Mouse (Mus musculus) forebrain, embryonic 14.5 days (tissue): Measurements from ENCODE around the gene Golga5. TPM values are rescaled to one million over a fixed set of nuclear protein-coding genes. Genes with fewer than 3 reads are reported as not detected.

Experiments used
- ATAC-seq: fragments of 200-750 bp; cut with Nextera tagmentation; 2 replicates; pipeline ENCODE4 v1.8.0; 2017; ENCODE audit warnings: mild to moderate bottlenecking, moderate library complexity
- DNase-seq: peaks from one replicate; pipeline ENCODE4 v3.0.0-alpha.2; 2015; ENCODE audit warnings: low spot score
- H3K27ac ChIP-seq: fragments of 300-500 bp; sonication (generic); 2 replicates; pipeline ENCODE4 v1.5.1; 2014; ENCODE audit warnings: low read depth, mild to moderate bottlenecking, control low read depth, low read length, moderate library complexity
- H3K27me3 ChIP-seq: fragments of 300-500 bp; sonication (generic); replicated peaks from 2 replicates; pipeline ENCODE4 v1.6.1; 2014; ENCODE audit warnings: low read length, control low read depth, mixed read lengths; ENCODE audit not compliant: control insufficient read depth, insufficient read depth
- H3K36me3 ChIP-seq: fragments of 300-500 bp; sonication (generic); 2 replicates; pipeline ENCODE4 v1.6.1; 2014; ENCODE audit warnings: low read length, control low read depth; ENCODE audit not compliant: control insufficient read depth, insufficient read depth
- H3K4me1 ChIP-seq: fragments of 300-500 bp; sonication (generic); 2 replicates; pipeline ENCODE4 v1.6.1; 2014; ENCODE audit warnings: antibody characterized with exemption, low read length, control low read depth; ENCODE audit not compliant: control insufficient read depth, insufficient read depth
- H3K4me2 ChIP-seq: fragments of 300-500 bp; sonication (generic); 2 replicates; pipeline ENCODE4 v1.6.1; 2014; ENCODE audit warnings: mild to moderate bottlenecking, control low read depth, low read length
- H3K4me3 ChIP-seq: fragments of 300-500 bp; sonication (generic); 2 replicates; pipeline ENCODE4 v1.5.1; 2014; ENCODE audit warnings: low read depth, low read length, control low read depth
- H3K9ac ChIP-seq: fragments of 300-500 bp; sonication (generic); 2 replicates; pipeline ENCODE4 v1.6.1; 2014; ENCODE audit warnings: mild to moderate bottlenecking, low read length, control low read depth, moderate library complexity
- H3K9me3 ChIP-seq: fragments of 300-500 bp; sonication (generic); replicated peaks from 2 replicates; pipeline ENCODE4 v1.6.1; 2016; ENCODE audit warnings: low read length, control low read depth, mixed read lengths; ENCODE audit not compliant: control insufficient read depth
- WGBS: fragments of 180-500 bp; shearing (Covaris S2); extraction: QIAGEN DNeasy Blood & Tissue Kit; methylation state at CpG from one replicate; pipeline ENCODE4 v1.1.7; 2014; 5-methylcytosine and 5-hydroxymethylcytosine counted together
- polyA plus RNA-seq: library from polyadenylated mRNA; unstranded; fragments of >200 nt; fragmentation: Nextera tagmentation; extraction: Ambion mirVana; gene quantifications from 2 replicates; pipeline ENCODE4 v1.2.1, GENCODE M21; 2014

The Golga5 gene
- polyA plus RNA-seq, 1 experiment from 2014 or later, result 34.2 TPM

- no peak for DNase-seq
- H3K4me2 ChIP-seq, result no peak overlapping the region
- 49% methylated on average over 6 of the region's 6 CpGs for WGBS
- no peak for ATAC-seq
- peaks cover 22% of the 10 kb centered on the region for H3K4me1 ChIP-seq
- H3K4me3 ChIP-seq, result no peak overlapping the region
- H3K9ac ChIP-seq, result no peak overlapping the region
- H3K27ac ChIP-seq, result 0 out of 2 replicates have a peak overlapping the region, but pooled peaks have one; percentile 6
- H3K36me3 ChIP-seq, result no peaks in the 10 kb centered on the region
- H3K9me3 ChIP-seq, result no peaks in the 10 kb centered on the region
- H3K27me3 ChIP-seq, result no peaks in the 10 kb centered on the region
These were observed 45.2 kb downstream of the Golga5 start for GRCm38 (mm10) chr12:102514151-102514550.

DNA sequence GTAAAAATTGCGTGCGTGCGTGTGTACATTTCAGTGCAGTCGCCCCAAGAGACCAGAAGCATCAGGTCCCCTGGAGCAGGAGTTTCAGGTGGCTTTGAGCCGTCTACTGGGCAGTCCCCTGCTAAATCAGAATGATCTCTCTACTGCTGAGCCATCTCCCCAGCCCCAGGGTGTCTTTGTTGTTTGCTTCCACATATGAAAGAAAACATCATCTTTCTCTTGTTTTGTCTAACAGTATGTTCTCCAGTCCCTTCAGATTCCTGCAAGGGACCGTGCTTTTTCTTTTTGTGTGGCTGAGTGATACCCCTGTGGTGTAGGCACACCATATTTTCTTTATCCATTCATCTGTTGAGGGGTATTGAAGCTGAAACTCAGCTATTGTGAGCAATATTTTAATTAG is 45.8 kb downstream of the Golga5 start:
- H3K36me3 ChIP-seq, result no peaks in the 10 kb centered on the region
- WGBS, result 58% methylated on average over 6 of the region's 6 CpGs
- H3K9me3 ChIP-seq, result no peaks in the 10 kb centered on the region
- H3K4me3 ChIP-seq, result no peak overlapping the region
- DNase-seq, result no peak
- no peaks in the 10 kb centered on the region for H3K27me3 ChIP-seq
- no peak overlapping the region for H3K27ac ChIP-seq
- no peak for ATAC-seq
- H3K4me1 ChIP-seq, result peaks cover 21% of the 10 kb centered on the region
- H3K9ac ChIP-seq, result no peak overlapping the region
- no peak overlapping the region for H3K4me2 ChIP-seq

DNA sequence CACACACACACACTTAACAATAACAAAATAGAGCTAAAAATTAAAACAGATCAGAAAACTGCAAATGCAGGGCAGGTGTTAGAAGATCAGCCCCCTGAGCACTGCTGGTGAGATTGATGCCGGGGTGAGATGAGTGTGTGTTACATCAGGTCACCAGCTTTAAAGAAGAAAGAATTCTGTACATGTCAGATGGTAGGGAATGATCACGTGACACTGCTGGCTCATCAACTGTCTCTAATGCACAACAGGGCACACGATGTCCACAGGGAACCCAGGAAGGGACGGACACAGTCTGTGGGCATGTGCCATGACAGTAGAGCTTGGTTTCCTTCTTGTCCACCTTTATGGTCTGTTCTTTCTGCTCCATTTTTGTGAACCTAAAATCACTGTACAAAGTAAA is 47.2 kb downstream of the Golga5 start:
- no peaks in the 10 kb centered on the region for H3K27me3 ChIP-seq
- ATAC-seq (no peak), DNase-seq (no peak)
- no peak overlapping the region for H3K27ac ChIP-seq
- no peak overlapping the region for H3K9ac ChIP-seq
- no peaks in the 10 kb centered on the region for H3K36me3 ChIP-seq
- no peak overlapping the region for H3K4me2 ChIP-seq
- peaks cover 9% of the 10 kb centered on the region for H3K4me1 ChIP-seq
- no peaks in the 10 kb centered on the region for H3K9me3 ChIP-seq
- H3K4me3 ChIP-seq, result no peak overlapping the region
- WGBS, result 83% methylated on average over 4 of the region's 4 CpGs

- H3K36me3 ChIP-seq, result no peaks in the 10 kb centered on the region
These were observed 48.7 kb downstream of the Golga5 start for GRCm38 (mm10) chr12:102517647-102518046.

GRCm38 (mm10) chr12:102519929-102520720 is 51.2 kb downstream of the Golga5 start:
- H3K4me1 ChIP-seq, result peaks cover 4% of the 10 kb centered on the region; the same call in 1 of the 2 replicates
- 88% methylated on average over 12 of the region's 12 CpGs for WGBS
- H3K27me3 ChIP-seq, result no peaks in the 10 kb centered on the region
- H3K9me3 ChIP-seq, result no peaks in the 10 kb centered on the region
- ATAC-seq, result no peak
- H3K4me2 ChIP-seq, result no peak overlapping the region
- H3K4me3 ChIP-seq, result no peak overlapping the region
- no peaks in the 10 kb centered on the region for H3K36me3 ChIP-seq
- no peak for DNase-seq
- no peak overlapping the region for H3K9ac ChIP-seq
- H3K27ac ChIP-seq, result no peak overlapping the region

More at GRCm38 (mm10) chr12:102517647-102518046, 48.7 kb downstream of the Golga5 start:
- H3K27ac ChIP-seq, result no peak overlapping the region
- H3K4me3 ChIP-seq, result no peak overlapping the region
- ATAC-seq (no peak), DNase-seq (no peak)
- 71% methylated on average over 13 of the region's 13 CpGs for WGBS
- H3K27me3 ChIP-seq, result no peaks in the 10 kb centered on the region
- H3K9ac ChIP-seq, result no peak overlapping the region
- no peak overlapping the region for H3K4me2 ChIP-seq
- peaks cover 8% of the 10 kb centered on the region; the same call in 1 of the 2 replicates for H3K4me1 ChIP-seq
- no peaks in the 10 kb centered on the region for H3K9me3 ChIP-seq

GRCm38 (mm10) chr12:102521777-102522319 is 52.9 kb downstream of the Golga5 start:
- Histone ChIP-seq H3K4me2 (no peak overlapping the region), H3K9ac (no peak overlapping the region), H3K4me3 (no peak overlapping the region), H3K4me1 (peaks cover 4% of the 10 kb centered on the region; the same call in 1 of the 2 replicates), H3K36me3 (no peaks in the 10 kb centered on the region), H3K27ac (no peak overlapping the region), H3K9me3 (no peaks in the 10 kb centered on the region), H3K27me3 (no peaks in the 10 kb centered on the region)
- 24% methylated on average over 13 of the region's 13 CpGs for WGBS
- DNase-seq (peak; percentile 62), ATAC-seq (peak; percentile 29; the same call in 1 of the 2 replicates)

DNA sequence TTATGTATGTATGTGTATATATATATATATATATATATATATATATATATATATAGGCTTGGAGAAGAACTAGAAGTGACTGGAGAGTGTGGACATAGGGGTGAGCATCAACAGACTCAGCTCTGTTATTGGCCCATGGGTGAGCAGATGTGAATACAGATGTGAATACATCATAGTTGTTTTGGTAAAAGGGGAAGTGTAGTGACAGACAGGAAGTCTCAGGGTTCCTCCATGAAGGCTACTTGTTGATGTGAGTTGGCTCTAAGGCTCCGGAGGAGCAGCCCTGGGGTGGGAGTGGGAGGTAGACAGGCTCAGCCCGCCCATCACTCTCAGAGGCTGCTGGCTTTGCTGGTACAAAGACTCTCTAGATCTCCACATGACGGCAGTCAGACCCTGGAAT is 55.3 kb downstream of the Golga5 start:
- ATAC-seq, result no peak
- Histone ChIP-seq H3K27ac (no peak overlapping the region), H3K4me3 (no peak overlapping the region), H3K4me1 (peaks cover 4% of the 10 kb centered on the region; the same call in 1 of the 2 replicates), H3K36me3 (no peaks in the 10 kb centered on the region), H3K4me2 (no peak overlapping the region), H3K9ac (no peak overlapping the region), H3K9me3 (no peaks in the 10 kb centered on the region), H3K27me3 (no peaks in the 10 kb centered on the region)
- DNase-seq, result no peak
- WGBS, result 58% methylated on average over 3 of the region's 3 CpGs

DNA sequence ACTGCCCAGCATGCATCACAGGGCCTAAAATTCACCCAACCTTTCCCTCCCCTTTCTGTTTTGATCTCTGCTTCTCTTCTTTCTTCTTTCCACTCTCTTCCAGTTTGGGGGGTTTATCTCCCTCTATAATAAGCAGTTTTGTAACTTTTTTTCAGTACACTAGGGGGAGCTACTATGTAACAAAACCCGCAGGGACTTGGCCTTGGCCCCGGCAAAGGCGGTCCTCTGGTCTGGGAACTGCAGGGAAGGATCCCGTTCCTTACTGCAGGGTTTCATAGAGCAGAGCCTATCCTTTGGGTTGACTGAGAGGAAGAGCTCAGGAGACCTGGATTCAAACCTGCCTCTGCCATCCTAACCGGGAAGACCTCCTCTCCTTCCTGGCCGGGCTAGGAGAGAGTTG is 55.8 kb downstream of the Golga5 start:
- peaks cover 4% of the 10 kb centered on the region; the same call in 1 of the 2 replicates for H3K4me1 ChIP-seq
- no peak overlapping the region for H3K9ac ChIP-seq
- peak; percentile 77 for DNase-seq
- 26% methylated on average over 6 of the region's 6 CpGs for WGBS
- H3K4me2 ChIP-seq, result no peak overlapping the region
- H3K36me3 ChIP-seq, result no peaks in the 10 kb centered on the region
- no peak overlapping the region for H3K27ac ChIP-seq
- no peaks in the 10 kb centered on the region for H3K9me3 ChIP-seq
- H3K4me3 ChIP-seq, result no peak overlapping the region
- ATAC-seq, result 0 out of 2 replicates have a peak, but pooled peaks have one; percentile 52
- no peaks in the 10 kb centered on the region for H3K27me3 ChIP-seq

DNA sequence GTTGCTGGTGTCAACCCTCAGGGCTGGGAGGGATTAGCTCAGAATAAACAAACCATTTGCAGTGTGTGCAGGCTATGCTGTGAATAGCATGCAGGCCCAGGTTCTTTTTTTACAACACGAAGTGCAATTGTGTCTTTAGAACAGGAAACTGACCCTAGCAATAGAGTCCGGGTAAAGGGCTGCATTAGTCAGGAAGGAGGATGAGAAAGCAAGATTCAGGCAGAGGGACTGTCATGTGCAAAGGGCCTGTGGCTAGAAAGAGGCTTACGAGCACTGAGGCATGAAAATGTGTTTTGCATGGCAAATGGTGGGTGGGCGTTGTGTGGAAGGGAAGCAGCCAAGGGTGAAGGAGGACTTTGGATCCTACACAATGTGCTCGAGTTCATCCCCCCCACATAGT is 59.1 kb downstream of the Golga5 start:
- H3K36me3 ChIP-seq, result no peaks in the 10 kb centered on the region
- ATAC-seq (no peak), DNase-seq (no peak)
- H3K9ac ChIP-seq, result no peak overlapping the region
- no peak overlapping the region for H3K4me2 ChIP-seq
- H3K4me1 ChIP-seq, result no peaks in the 10 kb centered on the region
- no peak overlapping the region for H3K27ac ChIP-seq
- no peak overlapping the region for H3K4me3 ChIP-seq
- no peaks in the 10 kb centered on the region for H3K27me3 ChIP-seq
- WGBS, result 66% methylated on average over 5 of the region's 5 CpGs
- H3K9me3 ChIP-seq, result no peaks in the 10 kb centered on the region
